Mouse (Mus musculus) liver, adult (tissue): ENCODE data around the gene Lrfn2.

Experiments
- GATA4 ChIP-seq: IDR thresholded peaks from 2 replicates; pipeline ENCODE4 v1.6.1; 2014; ENCODE audit warnings: mild to moderate bottlenecking, low read length; ENCODE audit not compliant: insufficient replicate concordance

The Lrfn2 gene

GRCm38 (mm10) chr17:49037163-49037950 lies 105.2 kb downstream of the Lrfn2 start:
- TF ChIP-seq GATA4: no peak

GRCm38 (mm10) chr17:49043806-49044640 lies 111.8 kb downstream of the Lrfn2 start:
- no peak for TF ChIP-seq GATA4

- TF ChIP-seq GATA4: no peak
Observed at GRCm38 (mm10) chr17:49047921-49048320, 115.7 kb downstream of the Lrfn2 start.

GRCm38 (mm10) chr17:49051231-49051630 lies 119.1 kb downstream of the Lrfn2 start:
- no peak for TF ChIP-seq GATA4

GRCm38 (mm10) chr17:49061141-49061540 lies 129.0 kb downstream of the Lrfn2 start:
- TF ChIP-seq GATA4: no peak

- no peak for TF ChIP-seq GATA4
Observed at GRCm38 (mm10) chr17:49063789-49064188, 131.6 kb downstream of the Lrfn2 start.

- no peak for TF ChIP-seq GATA4
Observed at GRCm38 (mm10) chr17:49064526-49064925, 132.3 kb downstream of the Lrfn2 start.

- no peak for TF ChIP-seq GATA4
Observed at GRCm38 (mm10) chr17:49065050-49065449, 132.9 kb downstream of the Lrfn2 start.

GRCm38 (mm10) chr17:49066748-49067147 lies 134.6 kb downstream of the Lrfn2 start:
- no peak for TF ChIP-seq GATA4

- no peak for TF ChIP-seq GATA4
Observed at GRCm38 (mm10) chr17:49078168-49078567, 146.0 kb downstream of the Lrfn2 start.

GRCm38 (mm10) chr17:49079647-49080046 lies 147.5 kb downstream of the Lrfn2 start:
- TF ChIP-seq GATA4: no peak

GRCm38 (mm10) chr17:49083594-49084380 lies 151.6 kb downstream of the Lrfn2 start:
- no peak for TF ChIP-seq GATA4

GRCm38 (mm10) chr17:49085111-49085510 lies 152.9 kb downstream of the Lrfn2 start:
- no peak for TF ChIP-seq GATA4

GRCm38 (mm10) chr17:49096781-49097544 lies 164.8 kb downstream of the Lrfn2 start:
- TF ChIP-seq GATA4: no peak

- no peak for TF ChIP-seq GATA4
Observed at GRCm38 (mm10) chr17:49111399-49111798, 179.2 kb downstream of the Lrfn2 start.
